Mouse (Mus musculus) liver, embryonic 12.5 days (tissue): Measurements from ENCODE around the gene Alk. TPM values are rescaled to one million over a fixed set of nuclear protein-coding genes. Genes with fewer than 3 reads are reported as not detected.

ENCODE experiments used
- ATAC-seq: fragments of 200-750 bp; cut with Nextera tagmentation; 2 replicates; pipeline ENCODE4 v1.8.0; 2017; ENCODE audit warnings: moderate number of reproducible peaks, mild to moderate bottlenecking, moderate library complexity
- H3K27ac ChIP-seq: fragments of 300-500 bp; sonication (generic); 2 replicates; pipeline ENCODE4 v1.5.1; 2016; ENCODE audit warnings: mild to moderate bottlenecking
- H3K27me3 ChIP-seq: fragments of 300-500 bp; sonication (generic); replicated peaks from 2 replicates; pipeline ENCODE4 v1.6.1; 2016; ENCODE audit warnings: mild to moderate bottlenecking, moderate library complexity
- H3K36me3 ChIP-seq: fragments of 300-500 bp; sonication (generic); 2 replicates; pipeline ENCODE4 v1.6.1; 2016; ENCODE audit warnings: mild to moderate bottlenecking, moderate library complexity
- H3K4me1 ChIP-seq: fragments of 300-500 bp; sonication (generic); 2 replicates; pipeline ENCODE4 v1.6.1; 2016
- H3K4me2 ChIP-seq: fragments of 300-500 bp; sonication (generic); 2 replicates; pipeline ENCODE4 v1.6.1; 2016; ENCODE audit warnings: mild to moderate bottlenecking, moderate library complexity
- H3K4me3 ChIP-seq: fragments of 300-500 bp; sonication (generic); 2 replicates; pipeline ENCODE4 v1.5.1; 2016; ENCODE audit warnings: mild to moderate bottlenecking, moderate library complexity
- H3K9ac ChIP-seq: fragments of 300-500 bp; sonication (generic); 2 replicates; pipeline ENCODE4 v1.6.1; 2016; ENCODE audit warnings: mild to moderate bottlenecking, moderate library complexity
- H3K9me3 ChIP-seq: fragments of 300-500 bp; sonication (generic); replicated peaks from 2 replicates; pipeline ENCODE4 v1.6.1; 2016; ENCODE audit warnings: mild to moderate bottlenecking, moderate library complexity
- WGBS: fragments of 180-500 bp; shearing (Covaris S2); methylation state at CpG from one replicate; pipeline ENCODE4 v1.1.7; 2016; ENCODE audit not compliant: insufficient replicate concordance; 5-methylcytosine and 5-hydroxymethylcytosine counted together
- polyA plus RNA-seq: library from polyadenylated mRNA; unstranded; fragments of >200 nt; fragmentation: Nextera tagmentation; extraction: Ambion mirVana; gene quantifications from 2 replicates; pipeline ENCODE4 v1.2.1, GENCODE M21; 2016

The Alk gene
- polyA plus RNA-seq, 1 experiment from 2014 or later, result 0.14 TPM

DNA sequence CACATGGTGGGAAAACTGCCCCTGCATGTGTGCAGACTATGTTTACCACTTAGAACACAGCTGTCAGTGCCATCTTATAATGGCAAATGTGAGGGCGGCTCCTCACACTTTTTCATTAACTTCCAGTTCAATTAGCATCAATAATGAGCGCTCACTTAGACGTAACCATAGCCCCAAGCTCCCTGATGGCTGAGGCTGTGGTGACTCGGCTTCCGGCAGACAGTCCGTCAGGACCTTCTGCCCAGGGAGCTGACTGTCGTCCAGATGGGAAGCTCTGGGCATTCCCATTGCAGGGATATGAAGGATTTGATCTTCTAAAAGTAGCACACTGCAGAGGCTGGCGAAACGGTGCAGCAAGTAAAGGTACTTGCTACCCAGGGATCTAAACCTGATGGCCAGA, 25.1 kb downstream of the Alk start:
- Histone ChIP-seq H3K4me3 (no peak overlapping the region), H3K4me1 (no peaks in the 10 kb centered on the region), H3K27ac (no peak overlapping the region), H3K9me3 (peaks cover 12% of the 10 kb centered on the region; the same call in 1 of the 2 replicates), H3K9ac (no peak overlapping the region), H3K4me2 (no peak overlapping the region), H3K27me3 (no peaks in the 10 kb centered on the region), H3K36me3 (no peaks in the 10 kb centered on the region)
- ATAC-seq, result no peak
- WGBS, result 69% methylated on average over 9 of the region's 9 CpGs

GRCm38 (mm10) chr17:72571379-72571778, 33.0 kb downstream of the Alk start:
- 72% methylated on average over 2 of the region's 2 CpGs for WGBS
- Histone ChIP-seq H3K4me3 (no peak overlapping the region), H3K4me1 (no peaks in the 10 kb centered on the region), H3K27ac (no peak overlapping the region), H3K4me2 (no peak overlapping the region), H3K9ac (no peak overlapping the region), H3K36me3 (no peaks in the 10 kb centered on the region), H3K27me3 (no peaks in the 10 kb centered on the region), H3K9me3 (peaks cover 10% of the 10 kb centered on the region; the same call in 1 of the 2 replicates)
- no peak for ATAC-seq

DNA sequence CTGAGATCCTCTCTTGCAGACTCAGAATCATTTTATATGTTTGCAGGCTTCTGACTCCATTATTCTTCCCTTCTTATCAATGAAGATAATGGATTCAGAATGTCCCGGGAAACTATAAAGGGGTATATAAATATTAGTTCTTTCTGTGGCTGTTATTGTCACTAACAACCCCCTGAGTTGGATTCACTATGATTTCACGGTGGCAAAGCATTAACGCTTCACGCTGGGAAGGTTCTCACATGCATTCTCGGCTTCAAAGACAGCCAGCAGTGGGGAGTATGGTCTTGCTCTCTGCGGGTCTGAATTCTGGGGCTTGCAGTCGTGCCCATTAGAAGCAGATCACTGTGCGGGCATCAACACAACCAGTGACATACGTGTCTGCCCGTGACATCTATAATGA, 34.9 kb downstream of the Alk start:
- no peak overlapping the region for H3K4me2 ChIP-seq
- WGBS, result 62% methylated on average over 10 of the region's 10 CpGs
- no peak for ATAC-seq
- H3K4me1 ChIP-seq, result no peaks in the 10 kb centered on the region
- H3K27ac ChIP-seq, result no peak overlapping the region
- no peak overlapping the region for H3K9ac ChIP-seq
- H3K27me3 ChIP-seq, result no peaks in the 10 kb centered on the region
- no peaks in the 10 kb centered on the region for H3K36me3 ChIP-seq
- peaks cover 11% of the 10 kb centered on the region; the same call in 1 of the 2 replicates for H3K9me3 ChIP-seq
- no peak overlapping the region for H3K4me3 ChIP-seq

DNA sequence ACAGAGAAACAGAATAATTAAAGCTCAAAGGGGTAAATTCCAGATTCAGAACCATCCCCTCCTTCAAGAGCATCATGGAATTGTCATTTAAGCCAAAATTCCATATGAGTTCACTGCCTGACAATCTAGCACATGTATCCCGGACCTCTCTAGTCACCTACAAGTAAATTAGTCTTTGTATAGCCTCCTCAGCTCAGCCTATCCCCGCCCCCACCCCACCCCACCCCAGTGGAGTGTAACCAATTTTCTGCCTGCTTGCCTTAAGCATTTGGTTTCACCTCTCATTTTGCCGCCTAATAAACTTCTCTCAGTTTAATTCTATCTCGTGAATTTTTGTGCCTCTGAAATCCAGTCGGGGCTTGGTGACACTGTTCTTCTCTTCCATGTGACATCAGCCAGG, 41.0 kb downstream of the Alk start:
- 66% methylated on average over 5 of the region's 5 CpGs for WGBS
- no peak for ATAC-seq
- Histone ChIP-seq H3K4me1 (no peaks in the 10 kb centered on the region), H3K4me2 (no peak overlapping the region), H3K36me3 (no peaks in the 10 kb centered on the region), H3K9me3 (peaks cover 25% of the 10 kb centered on the region; the same call in 1 of the 2 replicates), H3K27ac (no peak overlapping the region), H3K9ac (no peak overlapping the region), H3K27me3 (no peaks in the 10 kb centered on the region), H3K4me3 (no peak overlapping the region)

GRCm38 (mm10) chr17:72561471-72561870, 43.0 kb downstream of the Alk start:
- 54% methylated on average over 3 of the region's 3 CpGs for WGBS
- H3K9me3 ChIP-seq, result 0 out of 2 replicates have a peak, but pooled peaks cover 20% of the 10 kb centered on the region
- no peak for ATAC-seq

DNA sequence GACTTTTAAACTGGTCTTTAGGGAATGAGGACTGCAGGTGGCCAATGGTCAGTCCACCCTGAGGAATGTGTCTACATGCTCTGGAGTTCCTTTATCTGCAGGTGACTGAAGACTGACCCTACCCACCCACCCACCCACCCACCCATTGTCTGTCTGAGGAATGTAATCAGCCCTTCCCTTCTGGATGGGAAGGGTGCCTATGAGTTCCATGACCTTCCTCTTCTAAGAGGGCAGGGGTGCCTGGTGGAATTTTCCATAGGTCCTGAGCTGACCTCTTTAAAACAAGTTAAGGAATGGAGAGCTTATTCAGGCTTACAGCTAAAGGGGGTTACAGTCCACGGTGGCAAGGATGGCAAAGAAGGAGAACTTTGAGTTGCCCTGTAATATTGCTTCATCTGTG, 43.7 kb downstream of the Alk start:
- no peak overlapping the region for H3K27ac ChIP-seq
- no peak for ATAC-seq
- H3K27me3 ChIP-seq, result no peaks in the 10 kb centered on the region
- H3K36me3 ChIP-seq, result no peaks in the 10 kb centered on the region
- H3K4me3 ChIP-seq, result no peak overlapping the region
- H3K9me3 ChIP-seq, result 0 out of 2 replicates have a peak, but pooled peaks cover 20% of the 10 kb centered on the region
- no peak overlapping the region for H3K4me2 ChIP-seq
- H3K9ac ChIP-seq, result no peak overlapping the region
- H3K4me1 ChIP-seq, result no peaks in the 10 kb centered on the region
- 50% methylated on average over 1 of the region's 1 CpGs for WGBS

More at GRCm38 (mm10) chr17:72561471-72561870, 43.0 kb downstream of the Alk start:
- Histone ChIP-seq H3K27ac (no peak overlapping the region), H3K4me3 (no peak overlapping the region), H3K4me1 (no peaks in the 10 kb centered on the region), H3K27me3 (no peaks in the 10 kb centered on the region), H3K9ac (no peak overlapping the region), H3K36me3 (no peaks in the 10 kb centered on the region), H3K4me2 (no peak overlapping the region)

DNA sequence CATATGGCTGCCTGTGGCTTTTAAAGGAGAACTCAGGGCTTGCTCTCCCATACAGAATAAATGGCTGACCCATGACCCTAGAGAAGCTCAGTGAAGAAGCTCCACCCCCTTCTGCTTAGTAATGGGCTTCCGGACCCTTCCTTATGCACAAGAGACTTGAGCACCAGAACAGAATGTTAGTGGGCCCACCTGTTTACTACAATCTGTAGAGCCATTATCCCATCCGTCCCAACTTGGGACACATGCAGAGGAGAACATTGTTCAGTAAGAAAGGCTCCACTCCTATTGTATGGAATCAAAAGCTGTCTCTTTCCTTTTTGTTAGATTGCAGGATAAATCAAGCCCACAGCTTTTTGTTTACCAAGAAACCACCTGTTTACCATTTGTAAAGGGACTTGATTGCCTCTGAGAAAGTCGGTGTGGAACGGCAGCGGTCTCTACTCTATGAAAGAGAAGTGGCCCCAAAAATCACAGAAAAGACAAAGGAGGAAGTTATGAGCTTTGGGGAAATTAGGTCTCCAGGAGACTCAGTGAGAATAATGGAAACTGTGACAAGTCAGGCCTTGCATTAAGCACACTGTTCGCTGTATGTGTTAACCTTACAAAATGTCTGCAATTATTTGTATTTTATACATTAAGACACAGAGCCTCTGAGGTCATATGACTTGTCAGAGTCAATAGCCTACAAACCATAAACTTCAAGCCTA, 47.2 kb downstream of the Alk start:
- H3K4me2 ChIP-seq, result no peak overlapping the region
- H3K27ac ChIP-seq, result no peak overlapping the region
- H3K4me1 ChIP-seq, result no peaks in the 10 kb centered on the region
- whole genome bisulfite sequencing, result 72% methylated on average over 6 of the region's 6 CpGs
- H3K4me3 ChIP-seq, result no peak overlapping the region
- H3K9ac ChIP-seq, result no peak overlapping the region
- ATAC-seq, result no peak
- H3K9me3 ChIP-seq, result peaks cover 16% of the 10 kb centered on the region; the same call in 1 of the 2 replicates
- H3K36me3 ChIP-seq, result no peaks in the 10 kb centered on the region
- H3K27me3 ChIP-seq, result no peaks in the 10 kb centered on the region

DNA sequence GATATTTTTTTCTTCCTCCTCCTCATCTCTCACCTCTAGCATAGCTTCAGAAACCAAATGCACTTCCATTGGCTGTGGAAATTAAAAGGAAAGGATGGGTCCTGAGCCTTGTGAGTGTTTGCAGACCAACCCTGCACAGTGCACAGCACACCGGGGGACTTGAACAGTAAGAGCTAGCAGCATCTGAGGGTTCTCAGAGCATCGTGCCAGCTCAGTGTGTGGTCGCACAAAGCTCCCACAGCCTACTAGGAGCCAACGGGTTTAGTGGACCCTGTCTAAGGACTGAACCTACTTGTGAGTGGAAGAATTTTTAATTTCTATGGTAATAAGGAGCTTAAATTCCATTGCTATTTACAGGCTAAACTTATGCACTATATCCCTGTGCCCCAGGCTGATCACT, 58.2 kb downstream of the Alk start:
- no peak overlapping the region for H3K9ac ChIP-seq
- H3K27me3 ChIP-seq, result no peaks in the 10 kb centered on the region
- no peaks in the 10 kb centered on the region for H3K36me3 ChIP-seq
- H3K4me2 ChIP-seq, result no peak overlapping the region
- H3K27ac ChIP-seq, result no peak overlapping the region
- ATAC-seq, result no peak
- no peaks in the 10 kb centered on the region for H3K4me1 ChIP-seq
- H3K9me3 ChIP-seq, result no peaks in the 10 kb centered on the region
- H3K4me3 ChIP-seq, result no peak overlapping the region
- 68% methylated on average over 4 of the region's 4 CpGs for WGBS

- Histone ChIP-seq H3K4me2 (no peak overlapping the region), H3K27me3 (no peaks in the 10 kb centered on the region), H3K27ac (no peak overlapping the region), H3K4me1 (no peaks in the 10 kb centered on the region), H3K9ac (no peak overlapping the region), H3K4me3 (no peak overlapping the region), H3K9me3 (peaks cover 18% of the 10 kb centered on the region; the same call in 1 of the 2 replicates), H3K36me3 (no peaks in the 10 kb centered on the region)
- ATAC-seq, result no peak
- 61% methylated on average over 6 of the region's 6 CpGs for WGBS
Measured at GRCm38 (mm10) chr17:72535304-72535703, 69.1 kb downstream of the Alk start.

DNA sequence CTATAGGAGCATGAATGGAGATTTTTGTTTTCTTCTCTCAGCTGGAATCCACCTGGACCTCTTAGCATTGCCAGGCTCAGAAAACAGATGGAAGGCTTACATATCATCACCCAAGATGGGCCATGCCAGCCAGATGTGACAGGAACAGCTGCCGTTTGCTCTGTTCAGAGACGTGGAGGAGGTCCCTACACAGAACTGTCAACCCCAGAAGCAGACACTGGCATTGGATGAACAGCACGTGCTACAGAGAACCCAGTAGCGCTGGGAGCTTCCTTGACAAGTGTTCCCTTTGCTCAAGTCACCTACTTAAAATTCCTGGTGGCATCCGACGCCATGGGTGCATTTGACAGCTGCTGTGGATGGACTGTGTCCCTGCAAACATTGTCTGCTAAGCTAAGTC, 72.2 kb downstream of the Alk start:
- no peak overlapping the region for H3K27ac ChIP-seq
- H3K9ac ChIP-seq, result no peak overlapping the region
- no peak overlapping the region for H3K4me2 ChIP-seq
- H3K4me1 ChIP-seq, result no peaks in the 10 kb centered on the region
- WGBS, result 69% methylated on average over 6 of the region's 6 CpGs
- H3K27me3 ChIP-seq, result no peaks in the 10 kb centered on the region
- ATAC-seq, result no peak
- H3K36me3 ChIP-seq, result no peaks in the 10 kb centered on the region
- no peak overlapping the region for H3K4me3 ChIP-seq
- peaks cover 18% of the 10 kb centered on the region; the same call in 1 of the 2 replicates for H3K9me3 ChIP-seq

- no peak for ATAC-seq
- Histone ChIP-seq H3K27me3 (no peaks in the 10 kb centered on the region), H3K4me2 (no peak overlapping the region), H3K4me3 (no peak overlapping the region), H3K27ac (no peak overlapping the region), H3K4me1 (no peaks in the 10 kb centered on the region), H3K9ac (no peak overlapping the region), H3K36me3 (no peaks in the 10 kb centered on the region), H3K9me3 (peaks cover 15% of the 10 kb centered on the region; the same call in 1 of the 2 replicates)
- 70% methylated on average over 8 of the region's 8 CpGs for WGBS
Measured at GRCm38 (mm10) chr17:72528481-72528880, 75.9 kb downstream of the Alk start.

- Histone ChIP-seq H3K9me3 (peaks cover 8% of the 10 kb centered on the region; the same call in 1 of the 2 replicates), H3K27me3 (no peaks in the 10 kb centered on the region), H3K27ac (no peak overlapping the region), H3K4me2 (no peak overlapping the region), H3K4me1 (no peaks in the 10 kb centered on the region), H3K9ac (no peak overlapping the region), H3K4me3 (no peak overlapping the region), H3K36me3 (no peaks in the 10 kb centered on the region)
- 62% methylated on average over 5 of the region's 5 CpGs for WGBS
- no peak for ATAC-seq
Measured at GRCm38 (mm10) chr17:72527481-72527880, 76.9 kb downstream of the Alk start.
